Mouse (Mus musculus) naive thymus-derived CD4-positive, alpha-beta T cell, adult 2 months (primary cell): ENCODE measurements around the gene Cdh24.
A peak's percentile ranks its signal among the peaks of the same experiment; 100 is the strongest.

ENCODE experiments used
- DNase-seq: peaks from one replicate; pipeline ENCODE4 v3.0.0-alpha.2; 2011; ENCODE audit warnings: low read depth

The Cdh24 gene

GRCm38 (mm10) chr14:54641305-54641969 is at the start of gene Cdh24:
Gene Cdh24 (minus strand): TSS chr14:54641364.
- DNase-seq, result peak; percentile 92

GRCm38 (mm10) chr14:54687251-54687650 is 46.1 kb upstream of the Cdh24 start:
- DNase-seq, result peak; percentile 37

GRCm38 (mm10) chr14:54686522-54687143 is 45.5 kb upstream of the Cdh24 start, which contains the start of gene Acin1:
Gene Acin1 (minus strand): TSS chr14:54686931.
- DNase-seq, result peak; percentile 100

- no peak for DNase-seq
These were observed 44.9 kb upstream of the Cdh24 start, which contains the start of gene 1700123O20Rik for GRCm38 (mm10) chr14:54686063-54686521. Gene 1700123O20Rik (plus strand): TSS chr14:54686216.

- peak; percentile 16 for DNase-seq
These were observed 44.3 kb upstream of the Cdh24 start for GRCm38 (mm10) chr14:54685471-54685870.

GRCm38 (mm10) chr14:54682396-54682795 is 41.2 kb upstream of the Cdh24 start:
- peak; percentile 56 for DNase-seq

GRCm38 (mm10) chr14:54678657-54679304 is 37.6 kb upstream of the Cdh24 start:
- DNase-seq, result no peak

- no peak for DNase-seq
These were observed 35.1 kb upstream of the Cdh24 start for GRCm38 (mm10) chr14:54676290-54676689.

- DNase-seq, result no peak
These were observed 33.2 kb upstream of the Cdh24 start for GRCm38 (mm10) chr14:54674317-54674716.

- peak; percentile 68 for DNase-seq
These were observed 28.2 kb upstream of the Cdh24 start for GRCm38 (mm10) chr14:54669381-54669780.

- DNase-seq, result no peak
These were observed 23.5 kb upstream of the Cdh24 start for GRCm38 (mm10) chr14:54664477-54665222.

GRCm38 (mm10) chr14:54660009-54660408 is 18.8 kb upstream of the Cdh24 start:
- DNase-seq, result no peak

- DNase-seq, result peak; percentile 84
These were observed 12.3 kb upstream of the Cdh24 start for GRCm38 (mm10) chr14:54653496-54653895.

GRCm38 (mm10) chr14:54652787-54653186 is 11.6 kb upstream of the Cdh24 start:
- no peak for DNase-seq

- no peak for DNase-seq
These were observed 10.4 kb upstream of the Cdh24 start for GRCm38 (mm10) chr14:54651556-54651955.

GRCm38 (mm10) chr14:54650621-54651454 is 9.7 kb upstream of the Cdh24 start:
- DNase-seq, result peak; percentile 95

- DNase-seq, result no peak
These were observed 6.7 kb upstream of the Cdh24 start for GRCm38 (mm10) chr14:54647900-54648299.

GRCm38 (mm10) chr14:54646898-54647636 is 5.9 kb upstream of the Cdh24 start:
- DNase-seq, result no peak

GRCm38 (mm10) chr14:54646455-54646854 is 5.3 kb upstream of the Cdh24 start:
- no peak for DNase-seq

GRCm38 (mm10) chr14:54644294-54644693 is 3.1 kb upstream of the Cdh24 start:
- no peak for DNase-seq

GRCm38 (mm10) chr14:54643011-54643410 is 1.8 kb upstream of the Cdh24 start:
- no peak for DNase-seq
